Mouse (Mus musculus): ENCODE results near the gene Cmah. TPM values are rescaled to one million over a fixed set of nuclear protein-coding genes. Genes with fewer than 3 reads are reported as not detected.
"Not testable (repeated sequence)": the region's sequence is repeated elsewhere in the genome, so short reads cannot be mapped to it uniquely, and the experiment has no call there.

Cmah gene
- polyA plus RNA-seq, 1 experiment from 2014 or later, result 0.57 TPM

DNA sequence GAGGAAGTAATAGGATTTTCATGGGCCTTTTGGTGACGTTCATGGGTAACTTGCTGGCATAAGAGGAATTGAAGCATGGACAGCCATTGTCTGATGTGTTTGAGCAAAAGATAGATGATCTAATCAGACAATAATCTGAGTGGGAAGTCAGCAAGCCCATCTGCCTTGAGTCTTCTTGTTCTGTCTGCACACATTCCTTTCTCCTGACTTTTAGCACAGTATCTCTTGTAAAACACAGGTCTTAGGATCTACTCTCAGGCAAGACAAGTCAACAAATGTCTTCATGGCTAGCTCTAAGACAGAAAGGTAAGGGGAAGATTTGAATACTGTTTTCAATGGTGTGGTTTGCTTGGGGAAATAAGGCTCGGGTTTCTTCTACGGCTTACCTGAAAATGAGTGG lies 70.0 kb downstream of the Cmah start:
- Histone ChIP-seq H3K36me3 (no peaks in the 10 kb centered on the region), H3K27ac (no peak overlapping the region), H3K4me2 (no peak overlapping the region), H3K9me3 (no peaks in the 10 kb centered on the region), H3K27me3 (no peaks in the 10 kb centered on the region), H3K4me1 (no peaks in the 10 kb centered on the region; the same call in 1 of the 2 replicates), H3K9ac (no peak overlapping the region), H3K4me3 (no peak overlapping the region)
- WGBS, result 88% methylated on average over 3 of the region's 3 CpGs
- no peak for ATAC-seq (ENCODE audit: borderline replicate concordance, extremely low read depth, low FRiP score, low TSS enrichment)

DNA sequence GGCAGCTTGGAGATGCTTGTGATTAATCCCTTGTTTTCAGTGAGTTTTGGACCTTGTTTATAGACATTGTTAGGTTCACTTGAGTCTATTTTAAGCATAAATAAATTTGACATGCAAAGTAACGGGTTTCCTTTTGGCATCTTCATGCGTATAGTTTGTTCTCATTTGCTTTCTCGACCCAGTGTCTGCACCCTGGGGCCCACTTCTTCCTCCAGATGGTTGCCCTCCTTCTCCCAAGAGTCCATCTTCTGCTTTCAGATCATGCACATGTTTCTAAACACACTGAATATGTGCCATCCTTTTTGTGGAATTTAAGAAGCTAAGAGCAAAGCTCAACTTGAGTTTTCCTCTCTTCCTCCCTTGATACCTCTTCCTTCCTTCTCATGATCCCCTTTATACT lies 71.3 kb downstream of the Cmah start:
- Histone ChIP-seq H3K27ac (no peak overlapping the region), H3K27me3 (no peaks in the 10 kb centered on the region), H3K9me3 (no peaks in the 10 kb centered on the region), H3K4me3 (no peak overlapping the region), H3K9ac (no peak overlapping the region), H3K4me2 (no peak overlapping the region), H3K36me3 (no peaks in the 10 kb centered on the region), H3K4me1 (no peaks in the 10 kb centered on the region)
- WGBS, result 56% methylated on average over 3 of the region's 3 CpGs
- ATAC-seq (ENCODE audit: borderline replicate concordance, extremely low read depth, low FRiP score, low TSS enrichment), result no peak

DNA sequence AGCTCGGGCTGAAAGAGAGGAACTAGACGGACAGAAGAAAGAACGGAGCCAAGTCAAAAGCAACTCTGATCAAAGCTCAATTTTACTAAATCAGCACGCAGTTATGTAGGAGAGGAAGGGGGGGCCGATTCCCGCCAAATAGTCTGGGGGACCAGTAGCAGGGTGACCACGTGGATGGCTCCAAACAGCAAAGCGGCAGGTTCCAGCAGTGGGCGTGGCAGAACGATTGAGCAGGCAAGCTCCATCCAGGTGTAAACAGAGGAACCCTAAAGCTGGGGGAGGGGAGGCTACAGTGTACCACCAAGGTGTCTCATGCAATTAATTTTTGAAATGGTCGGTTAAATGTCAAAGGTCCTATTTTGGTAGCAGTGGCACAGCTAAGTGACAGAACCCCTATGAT lies 74.6 kb downstream of the Cmah start:
- H3K27ac ChIP-seq, result not testable (repeated sequence)

DNA sequence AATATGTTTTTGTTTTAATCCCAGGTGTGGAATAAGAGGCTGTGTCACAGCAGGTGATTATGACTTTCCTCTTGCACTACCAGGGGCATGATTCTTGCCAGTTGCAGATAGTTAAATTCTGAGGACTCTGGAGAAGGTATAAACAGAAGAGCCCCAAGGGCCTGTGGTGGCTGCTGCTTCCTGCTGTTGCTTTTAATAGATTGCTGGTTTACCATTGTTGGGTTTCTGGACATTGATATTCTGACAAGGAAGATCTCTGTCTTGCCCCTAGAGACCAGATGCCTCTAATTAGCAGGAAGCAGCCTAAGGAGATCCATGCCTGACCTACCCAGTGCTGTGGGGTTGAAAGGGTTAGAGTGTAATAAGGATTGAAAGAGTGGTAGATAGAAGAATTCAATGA lies 75.8 kb downstream of the Cmah start:
- no peaks in the 10 kb centered on the region for H3K4me1 ChIP-seq
- H3K27me3 ChIP-seq, result no peaks in the 10 kb centered on the region
- H3K9ac ChIP-seq, result no peak overlapping the region
- no peak overlapping the region for H3K27ac ChIP-seq
- no peaks in the 10 kb centered on the region for H3K36me3 ChIP-seq
- H3K4me3 ChIP-seq, result no peak overlapping the region
- no peaks in the 10 kb centered on the region for H3K9me3 ChIP-seq
- ATAC-seq (ENCODE audit: borderline replicate concordance, extremely low read depth, low FRiP score, low TSS enrichment), result no peak
- no peak overlapping the region for H3K4me2 ChIP-seq

More for the DNA sequence above, 74.6 kb downstream of the Cmah start:
- not testable (repeated sequence) for H3K9ac ChIP-seq; H3K27me3 ChIP-seq; H3K9me3 ChIP-seq; ATAC-seq (ENCODE audit: borderline replicate concordance, extremely low read depth, low FRiP score, low TSS enrichment); H3K4me1 ChIP-seq; H3K36me3 ChIP-seq
- 16% methylated on average over 11 of the region's 11 CpGs for WGBS
- Histone ChIP-seq H3K4me2 (peak overlapping the region; percentile 47), H3K4me3 (0 out of 2 replicates have a peak overlapping the region, but pooled peaks have one; percentile 14)

DNA sequence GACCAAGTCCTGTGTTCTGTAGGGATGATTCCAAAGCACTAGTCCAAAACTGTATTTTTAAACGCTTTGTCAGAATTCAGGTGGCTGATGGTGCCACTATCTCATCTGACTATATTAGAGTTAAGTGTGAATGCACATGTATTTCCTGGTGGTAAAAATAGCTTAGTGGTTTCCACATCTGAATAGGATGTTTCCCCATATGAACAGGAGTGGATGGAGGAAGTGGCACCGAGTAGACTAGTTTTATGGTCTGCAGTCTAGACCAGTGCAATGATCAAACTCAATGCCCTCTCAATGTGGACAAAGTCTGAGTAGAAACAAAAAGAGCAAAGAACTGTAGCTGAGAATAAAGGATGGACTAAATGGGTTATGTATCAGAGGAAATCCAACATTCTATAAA lies 79.6 kb downstream of the Cmah start:
- Histone ChIP-seq H3K36me3 (no peaks in the 10 kb centered on the region), H3K9me3 (no peaks in the 10 kb centered on the region), H3K4me1 (no peaks in the 10 kb centered on the region), H3K27me3 (no peaks in the 10 kb centered on the region), H3K4me3 (no peak overlapping the region), H3K27ac (no peak overlapping the region), H3K4me2 (no peak overlapping the region), H3K9ac (no peak overlapping the region)
- ATAC-seq (ENCODE audit: borderline replicate concordance, extremely low read depth, low FRiP score, low TSS enrichment), result no peak
- WGBS, result 76% methylated on average over 2 of the region's 2 CpGs

DNA sequence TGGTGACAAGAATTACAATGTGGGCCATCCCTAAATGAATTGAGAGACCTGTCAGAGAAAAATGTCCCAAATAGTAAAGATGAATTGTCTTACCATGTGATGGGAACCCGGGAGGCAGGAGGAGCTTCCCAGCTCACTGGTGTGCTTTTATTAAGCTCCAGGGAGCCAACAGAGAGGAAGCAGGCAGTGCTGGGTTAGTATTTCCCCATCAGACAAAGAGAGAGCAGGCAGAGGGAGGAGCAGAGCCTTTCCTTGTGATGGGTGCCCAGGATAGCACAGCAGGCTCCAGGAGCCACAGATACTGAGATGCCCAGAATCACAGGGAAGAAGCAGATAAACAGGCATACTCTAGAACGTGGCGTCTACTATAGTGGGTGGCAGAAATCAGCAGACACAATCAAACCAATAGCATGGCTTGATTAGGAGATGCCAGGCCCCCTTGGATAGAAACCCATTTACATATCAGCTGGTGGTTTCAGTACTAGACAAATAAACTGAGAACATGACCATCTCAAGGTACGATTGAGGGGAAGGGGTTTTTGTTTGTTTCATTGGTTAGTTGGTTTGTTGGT lies 87.5 kb downstream of the Cmah start:
- Histone ChIP-seq H3K27me3 (no peaks in the 10 kb centered on the region), H3K27ac (no peak overlapping the region), H3K4me1 (no peaks in the 10 kb centered on the region), H3K4me2 (no peak overlapping the region), H3K9ac (no peak overlapping the region), H3K4me3 (no peak overlapping the region), H3K36me3 (no peaks in the 10 kb centered on the region), H3K9me3 (no peaks in the 10 kb centered on the region)
- WGBS, result 66% methylated on average over 4 of the region's 4 CpGs
- ATAC-seq (ENCODE audit: borderline replicate concordance, extremely low read depth, low FRiP score, low TSS enrichment), result no peak

DNA sequence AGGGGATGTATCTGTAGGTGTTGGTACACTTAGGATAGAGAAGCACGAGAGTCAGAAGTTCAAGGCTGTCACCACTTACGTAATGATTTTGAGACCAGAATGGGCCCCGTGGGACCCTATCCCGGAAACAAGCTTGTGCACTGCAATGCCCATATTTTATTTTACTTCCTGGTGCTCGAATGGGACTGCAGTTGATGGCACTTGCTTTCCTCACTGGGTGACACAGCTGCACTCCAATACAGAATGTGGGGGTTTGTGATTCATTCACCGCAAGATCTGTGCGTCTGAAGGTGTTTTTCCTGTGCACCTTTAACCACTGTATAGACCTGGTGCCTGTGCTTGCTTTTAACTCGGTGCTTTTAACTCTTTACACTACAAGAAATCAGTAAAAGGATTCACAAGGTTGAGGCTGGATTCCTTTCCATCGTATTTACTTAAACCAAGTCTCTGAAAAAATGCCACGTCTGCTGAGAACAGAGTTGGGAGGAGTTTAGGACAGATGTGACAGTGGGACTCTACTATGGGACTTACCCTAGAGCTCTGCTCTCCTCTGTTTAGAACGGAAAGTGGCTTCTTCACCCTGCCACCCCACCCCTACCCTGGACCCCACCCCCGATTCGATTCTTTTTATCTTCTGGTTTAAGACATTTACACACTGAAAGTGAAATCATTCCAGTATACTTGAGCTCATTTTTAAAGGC lies 88.5 kb downstream of the Cmah start:
- Histone ChIP-seq H3K4me1 (no peaks in the 10 kb centered on the region), H3K4me2 (no peak overlapping the region), H3K36me3 (no peaks in the 10 kb centered on the region), H3K9me3 (no peaks in the 10 kb centered on the region), H3K27me3 (no peaks in the 10 kb centered on the region), H3K27ac (no peak overlapping the region), H3K9ac (no peak overlapping the region), H3K4me3 (no peak overlapping the region)
- WGBS, result 68% methylated on average over 13 of the region's 13 CpGs
- ATAC-seq (ENCODE audit: borderline replicate concordance, extremely low read depth, low FRiP score, low TSS enrichment), result no peak

DNA sequence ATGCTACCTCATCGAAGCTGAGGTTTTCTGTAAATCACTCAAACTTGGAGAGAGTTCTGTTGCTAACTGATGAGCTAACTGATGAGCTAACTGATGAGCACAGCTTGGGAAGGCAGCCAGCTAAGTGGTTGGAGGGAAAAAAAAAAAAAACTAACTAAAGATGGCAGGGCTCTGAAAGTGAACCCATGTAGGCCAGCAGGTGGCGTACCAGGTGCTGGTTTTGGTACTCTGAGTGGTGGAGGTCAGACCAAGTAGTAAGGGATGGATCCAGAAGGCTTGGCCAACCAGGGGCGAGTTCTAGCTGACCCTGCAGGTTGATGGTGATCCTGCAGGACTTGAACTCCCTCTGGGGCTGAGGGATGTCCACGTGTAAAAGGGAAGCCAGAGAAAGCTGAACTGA lies 89.2 kb downstream of the Cmah start:
- no peaks in the 10 kb centered on the region for H3K4me1 ChIP-seq
- H3K27me3 ChIP-seq, result no peaks in the 10 kb centered on the region
- H3K4me3 ChIP-seq, result no peak overlapping the region
- no peak overlapping the region for H3K27ac ChIP-seq
- WGBS, result 33% methylated on average over 4 of the region's 4 CpGs
- no peaks in the 10 kb centered on the region for H3K9me3 ChIP-seq
- ATAC-seq (ENCODE audit: borderline replicate concordance, extremely low read depth, low FRiP score, low TSS enrichment), result no peak
- H3K9ac ChIP-seq, result no peak overlapping the region
- H3K4me2 ChIP-seq, result no peak overlapping the region
- H3K36me3 ChIP-seq, result no peaks in the 10 kb centered on the region

DNA sequence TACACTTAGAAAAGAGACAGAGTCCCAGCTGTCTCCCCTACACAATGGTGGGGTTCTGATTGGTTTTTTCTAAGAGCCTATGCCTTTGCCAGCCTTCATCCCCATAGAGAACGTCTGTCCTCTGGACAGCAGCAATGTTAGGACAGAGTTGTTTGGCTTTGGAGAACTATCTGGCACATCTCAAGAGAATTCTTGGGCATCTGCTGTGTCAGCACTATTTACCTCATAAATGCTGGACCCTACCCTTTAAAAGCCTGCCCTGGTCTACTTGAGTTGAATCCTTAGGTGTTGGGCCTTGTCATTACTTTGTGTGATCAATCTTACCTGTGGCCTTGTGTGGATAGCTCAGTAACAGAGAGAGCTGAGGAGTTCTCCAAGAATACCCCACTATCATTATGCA lies 90.8 kb downstream of the Cmah start:
- no peaks in the 10 kb centered on the region for H3K4me1 ChIP-seq
- H3K9ac ChIP-seq, result no peak overlapping the region
- WGBS, result 42% methylated on average over 1 of the region's 1 CpGs
- no peak for ATAC-seq (ENCODE audit: borderline replicate concordance, extremely low read depth, low FRiP score, low TSS enrichment)
- H3K9me3 ChIP-seq, result no peaks in the 10 kb centered on the region
- H3K27me3 ChIP-seq, result no peaks in the 10 kb centered on the region
- H3K4me2 ChIP-seq, result no peak overlapping the region
- no peak overlapping the region for H3K27ac ChIP-seq
- no peak overlapping the region for H3K4me3 ChIP-seq
- H3K36me3 ChIP-seq, result no peaks in the 10 kb centered on the region

DNA sequence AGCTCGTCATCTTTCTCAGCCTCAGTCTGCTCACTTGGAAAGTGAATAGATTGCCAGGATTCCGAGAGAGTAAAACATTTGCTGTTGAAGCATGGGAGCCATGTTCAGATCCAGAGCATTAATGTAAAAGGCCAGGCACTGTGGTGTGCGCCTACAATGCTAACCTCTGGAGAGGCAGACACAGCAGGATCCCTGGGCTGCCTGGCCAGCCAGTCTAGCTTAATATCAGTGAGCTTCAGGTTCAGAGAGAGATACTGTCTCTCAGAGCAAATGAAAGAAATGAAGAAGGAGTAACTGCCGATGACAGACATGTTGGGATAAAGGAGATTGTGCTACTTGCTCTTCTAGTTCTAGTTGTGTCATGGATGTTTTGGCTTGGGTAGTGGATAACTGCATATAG lies 91.6 kb downstream of the Cmah start:
- Histone ChIP-seq H3K4me1 (no peaks in the 10 kb centered on the region), H3K4me3 (no peak overlapping the region), H3K36me3 (no peaks in the 10 kb centered on the region), H3K4me2 (no peak overlapping the region), H3K27me3 (no peaks in the 10 kb centered on the region), H3K9me3 (no peaks in the 10 kb centered on the region), H3K27ac (no peak overlapping the region), H3K9ac (no peak overlapping the region)
- no peak for ATAC-seq (ENCODE audit: borderline replicate concordance, extremely low read depth, low FRiP score, low TSS enrichment)
- 70% methylated on average over 4 of the region's 4 CpGs for WGBS

DNA sequence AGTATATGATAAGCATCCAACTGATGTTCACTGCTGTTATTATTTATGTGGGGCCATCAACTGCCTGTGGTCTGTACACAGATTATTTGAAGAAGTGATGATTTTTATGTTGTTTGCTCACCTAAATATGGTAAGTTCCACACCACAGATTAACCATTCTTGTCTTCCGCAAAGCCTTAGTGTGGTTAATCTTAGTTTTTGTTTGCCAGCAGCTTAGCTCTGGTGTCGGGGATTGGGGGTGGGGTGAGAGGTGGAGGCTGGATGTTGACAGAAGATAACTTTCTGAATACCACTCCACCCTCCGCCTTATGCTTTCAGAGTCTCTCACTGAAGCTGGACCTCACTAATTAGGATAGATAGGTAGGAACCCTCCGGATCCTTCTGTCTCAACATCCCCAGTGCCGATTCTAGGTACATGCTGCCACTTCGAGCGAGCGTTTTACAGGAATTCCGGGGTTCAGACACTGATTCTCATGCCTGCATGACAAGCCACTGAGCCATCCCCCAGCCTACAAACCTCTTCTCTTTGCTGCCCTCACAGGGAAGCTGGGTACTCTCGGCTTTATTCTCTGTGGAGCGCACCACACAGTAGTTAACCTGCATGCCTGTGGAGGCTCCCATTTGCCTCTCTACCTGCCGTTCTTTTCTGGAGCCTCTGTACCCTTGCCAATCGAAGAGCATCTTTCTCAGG lies 92.5 kb downstream of the Cmah start:
- WGBS, result 53% methylated on average over 13 of the region's 13 CpGs

DNA sequence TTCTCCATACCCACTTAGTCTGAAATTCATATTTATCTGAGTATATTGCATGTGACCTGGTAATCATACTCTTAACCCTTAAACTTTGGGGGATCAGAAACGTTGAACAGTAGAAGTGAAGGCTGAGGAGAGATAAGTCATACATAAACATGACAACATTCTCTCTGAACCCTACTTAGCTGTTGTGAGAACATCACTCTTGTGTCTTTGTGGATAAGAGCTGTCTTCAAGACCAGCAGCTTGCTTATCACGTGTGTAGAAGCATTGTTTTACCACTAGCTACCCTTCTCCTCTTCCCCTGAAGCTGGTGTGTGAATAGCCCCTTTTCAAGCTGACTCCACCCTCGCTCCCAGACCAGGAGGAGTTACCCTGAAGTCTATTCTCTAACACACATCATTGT lies 94.8 kb downstream of the Cmah start:
- no peak for ATAC-seq (ENCODE audit: borderline replicate concordance, extremely low read depth, low FRiP score, low TSS enrichment)
- Histone ChIP-seq H3K9ac (no peak overlapping the region), H3K4me3 (no peak overlapping the region), H3K9me3 (no peaks in the 10 kb centered on the region), H3K4me2 (no peak overlapping the region), H3K36me3 (no peaks in the 10 kb centered on the region), H3K27ac (no peak overlapping the region), H3K27me3 (no peaks in the 10 kb centered on the region), H3K4me1 (no peaks in the 10 kb centered on the region)
- 42% methylated on average over 3 of the region's 3 CpGs for WGBS

More for the DNA sequence above, 92.5 kb downstream of the Cmah start:
- Histone ChIP-seq H3K4me1 (no peaks in the 10 kb centered on the region), H3K27me3 (no peaks in the 10 kb centered on the region), H3K27ac (no peak overlapping the region), H3K9me3 (no peaks in the 10 kb centered on the region), H3K9ac (no peak overlapping the region), H3K4me2 (no peak overlapping the region), H3K36me3 (no peaks in the 10 kb centered on the region), H3K4me3 (no peak overlapping the region)
- no peak for ATAC-seq (ENCODE audit: borderline replicate concordance, extremely low read depth, low FRiP score, low TSS enrichment)

Data from lung, embryonic 15.5 days (tissue).